Mouse (Mus musculus) liver, embryonic 14.5 days (tissue): ENCODE results near the gene Fgfr2. TPM values are rescaled to one million over a fixed set of nuclear protein-coding genes. Genes with fewer than 3 reads are reported as not detected.

Experiments
- ATAC-seq: fragments of 200-750 bp; cut with Nextera tagmentation; 2 replicates; pipeline ENCODE4 v1.8.0; 2017; ENCODE audit warnings: moderate number of reproducible peaks, mild to moderate bottlenecking, moderate library complexity; ENCODE audit not compliant: insufficient read depth
- DNase-seq, 3 experiments: peaks; one replicate each; pipeline ENCODE4 v3.0.0-alpha.2; 2012 to 2013; ENCODE audit warnings: low read depth in 3 of 3, low spot score in 3 of 3
- H3K27ac ChIP-seq: fragments of 300-500 bp; sonication (generic); 2 replicates; pipeline ENCODE4 v1.5.1; 2014; ENCODE audit warnings: moderate library complexity, mild to moderate bottlenecking, control low read depth, inconsistent platforms
- H3K27me3 ChIP-seq: fragments of 300-500 bp; sonication (generic); 2 replicates; pipeline ENCODE4 v1.6.1; 2014; ENCODE audit warnings: mild to moderate bottlenecking, low read length, moderate library complexity; ENCODE audit not compliant: control insufficient read depth, insufficient read depth
- H3K36me3 ChIP-seq: fragments of 300-500 bp; sonication (generic); replicated peaks from 2 replicates; pipeline ENCODE4 v1.6.1; 2014; ENCODE audit warnings: low read depth; ENCODE audit not compliant: control insufficient read depth, insufficient read depth
- H3K4me1 ChIP-seq, 2 experiments: fragments of 200-500 bp in 1 of 2; fragments of 300-500 bp in 1 of 2; sonication (generic) in 1 of 2; replicated peaks; 2 replicates each; pipeline ENCODE4 v1.6.1; 2012 to 2014; ENCODE audit warnings: antibody characterized with exemption in 1 of 2, inconsistent platforms in 1 of 2, low read length in 1 of 2; ENCODE audit not compliant: control insufficient read depth in 2 of 2, insufficient read depth in 2 of 2
- H3K4me2 ChIP-seq: fragments of 300-500 bp; sonication (generic); 2 replicates; pipeline ENCODE4 v1.6.1; 2014; ENCODE audit warnings: low read depth, mild to moderate bottlenecking, control low read depth, moderate library complexity
- H3K4me3 ChIP-seq, 2 experiments: fragments of 200-500 bp in 1 of 2; fragments of 300-500 bp in 1 of 2; sonication (generic) in 1 of 2; 2 replicates each; pipeline ENCODE4 v1.5.1; 2012 to 2014; ENCODE audit warnings: low read depth in 2 of 2, low read length in 2 of 2, mild to moderate bottlenecking in 2 of 2, control low read depth in 1 of 2, inconsistent platforms in 1 of 2, moderate library complexity in 1 of 2; ENCODE audit not compliant: insufficient read depth in 1 of 2
- H3K9ac ChIP-seq: fragments of 300-500 bp; sonication (generic); replicated peaks from 2 replicates; pipeline ENCODE4 v1.6.1; 2014; ENCODE audit warnings: mild to moderate bottlenecking, control low read depth, moderate library complexity
- H3K9me3 ChIP-seq: fragments of 300-500 bp; sonication (generic); 2 replicates; pipeline ENCODE4 v1.6.1; 2016; ENCODE audit warnings: low read length, mixed read lengths; ENCODE audit not compliant: control insufficient read depth
- CTCF ChIP-seq: IDR thresholded peaks from 2 replicates; pipeline ENCODE4 v1.5.1; 2016; ENCODE audit warnings: antibody characterized with exemption, low read depth, control low read depth
- EP300 ChIP-seq: IDR thresholded peaks from 2 replicates; pipeline ENCODE4 v1.6.1; 2016; ENCODE audit warnings: antibody characterized with exemption, low read depth
- WGBS: fragments of 180-500 bp; shearing (Covaris S2); extraction: QIAGEN DNeasy Blood & Tissue Kit; methylation state at CpG from one replicate; pipeline ENCODE4 v1.1.7; 2014; ENCODE audit not compliant: insufficient replicate concordance; 5-methylcytosine and 5-hydroxymethylcytosine counted together
- polyA plus RNA-seq, 2 experiments: library from polyadenylated mRNA; depleted of rRNA in 1 of 2; stranded (reverse) in 1 of 2; unstranded in 1 of 2; fragments of >200 nt; fragmentation: Nextera tagmentation in 1 of 2; extraction: Ambion mirVana in 1 of 2; gene quantifications; 2 replicates each; pipeline versions ENCODE4 v1.2.1 to v1.2.3; 2012 to 2014

Fgfr2 gene
- polyA plus RNA-seq, 2 experiments, result 7.9 to 8.8 TPM

- ATAC-seq (no peak), DNase-seq (no peak)
- WGBS, result 21% methylated on average over 20 of the region's 20 CpGs
- H3K27me3 ChIP-seq, result no peaks in the 10 kb centered on the region
- no peak for TF ChIP-seq EP300
- H3K9me3 ChIP-seq, result no peaks in the 10 kb centered on the region
- H3K27ac ChIP-seq, result peak within 1 kb of the TSS; percentile 36
- H3K36me3 ChIP-seq, result no peaks in the 10 kb centered on the region; the same call in none of the 2 replicates
- peaks cover 9 to 19% of the 10 kb centered on the region in 2 experiments for H3K4me1 ChIP-seq
- H3K9ac ChIP-seq, result peak within 1 kb of the TSS; percentile 94
- peak within 1 kb of the TSS; percentile 81 for H3K4me2 ChIP-seq
- peak within 1 kb of the TSS; percentile 86 to 89 for H3K4me3 ChIP-seq
Observed at GRCm38 (mm10) chr7:130520049-130520425, 2603.1 kb downstream of the Fgfr2 start, which contains the start of gene Ate1. Gene Ate1 (minus strand): TSS chr7:130520369.

- Histone ChIP-seq H3K9ac (peak overlapping the region; percentile 94), H3K27ac (peak overlapping the region; percentile 36), H3K36me3 (no peaks in the 10 kb centered on the region; the same call in none of the 2 replicates), H3K27me3 (no peaks in the 10 kb centered on the region), H3K4me1 (peaks cover 9 to 19% of the 10 kb centered on the region in 2 experiments), H3K4me3 (peak overlapping the region; percentile 86 to 89), H3K9me3 (no peaks in the 10 kb centered on the region), H3K4me2 (peak overlapping the region; percentile 81)
- DNase-seq (peak; percentile 85 to 87 (median 85)), ATAC-seq (peak; percentile 93)
- TF ChIP-seq CTCF, result peak; percentile 34
- no peak for TF ChIP-seq EP300
- under 1% methylated on average over 89 of the region's 90 CpGs for WGBS
Observed at GRCm38 (mm10) chr7:130519096-130520048, 2603.8 kb downstream of the Fgfr2 start.

DNA sequence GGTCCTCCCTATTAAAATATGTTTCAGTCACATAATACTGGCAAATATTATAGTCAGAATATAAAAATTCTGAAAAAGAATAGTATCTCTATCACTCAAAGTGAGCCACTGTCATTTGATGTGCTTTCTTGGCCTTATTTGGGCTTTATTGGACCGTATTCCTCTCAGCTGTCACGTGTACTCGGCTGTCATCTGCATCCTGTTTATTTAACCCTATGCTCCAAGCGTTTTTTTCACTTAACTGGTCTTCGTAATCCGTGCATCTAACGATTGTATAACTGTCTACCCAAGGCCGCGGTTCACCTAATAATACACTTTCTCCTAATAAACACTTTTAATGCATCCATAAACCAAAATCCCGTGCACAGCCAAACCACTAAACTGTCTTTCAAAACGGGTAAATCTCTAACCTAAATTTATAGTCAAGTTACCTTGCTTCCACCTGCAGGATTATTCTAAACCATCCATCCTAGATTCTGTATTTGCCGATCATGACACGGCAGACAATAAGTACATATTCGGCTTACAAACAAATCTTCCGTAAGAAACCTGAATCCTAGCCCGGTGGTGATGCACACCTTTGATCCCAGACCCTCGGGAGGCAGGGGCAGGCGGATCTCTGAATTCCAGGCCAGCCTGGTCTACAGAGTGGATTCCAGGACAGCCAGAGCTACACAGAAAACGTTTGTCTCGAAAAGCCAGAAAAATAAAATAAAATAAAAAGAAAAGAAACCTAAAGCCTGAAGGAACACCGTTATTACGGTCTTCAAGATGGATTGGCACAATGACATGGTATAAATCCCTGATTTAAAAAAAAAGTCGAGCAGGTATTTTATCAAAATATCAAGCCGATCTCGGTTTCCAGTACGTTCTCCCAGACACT is 2604.7 kb downstream of the Fgfr2 start:
- H3K27me3 ChIP-seq, result no peaks in the 10 kb centered on the region
- WGBS, result 26% methylated on average over 26 of the region's 26 CpGs
- H3K36me3 ChIP-seq, result no peaks in the 10 kb centered on the region; the same call in none of the 2 replicates
- H3K4me1 ChIP-seq, result peaks cover 9 to 19% of the 10 kb centered on the region in 2 experiments
- DNase-seq (no peak), ATAC-seq (no peak)
- H3K9ac ChIP-seq, result peak overlapping the region; percentile 94
- TF ChIP-seq CTCF (no peak), EP300 (no peak)
- no peaks in the 10 kb centered on the region for H3K9me3 ChIP-seq
- H3K27ac ChIP-seq, result no peak overlapping the region
- peak overlapping the region; percentile 81 for H3K4me2 ChIP-seq
- peak overlapping the region; percentile 86 to 89 for H3K4me3 ChIP-seq

- peaks cover 10% of the 10 kb centered on the region for H3K36me3 ChIP-seq
Observed at GRCm38 (mm10) chr7:130510243-130510642, 2612.9 kb downstream of the Fgfr2 start.

More at GRCm38 (mm10) chr7:130510243-130510642, 2612.9 kb downstream of the Fgfr2 start:
- WGBS, result 71% methylated on average over 5 of the region's 5 CpGs
- Histone ChIP-seq H3K9me3 (no peaks in the 10 kb centered on the region), H3K27me3 (no peaks in the 10 kb centered on the region), H3K4me2 (no peak overlapping the region), H3K4me1 (no peaks in the 10 kb centered on the region), H3K9ac (no peak overlapping the region), H3K27ac (no peak overlapping the region), H3K4me3 (no peak overlapping the region)
- TF ChIP-seq CTCF (no peak), EP300 (no peak)
- DNase-seq, result no peak
- no peak for ATAC-seq
